Mouse (Mus musculus): ENCODE results near the gene Pid1. TPM values are rescaled to one million over a fixed set of nuclear protein-coding genes. Genes with fewer than 3 reads are reported as not detected.

The Pid1 gene
- total and polyA plus RNA-seq, 2 experiments from 2014 or later, result 48.6 to 57.8 TPM

- 25% methylated on average over 2 of the region's 2 CpGs for WGBS
- TF ChIP-seq CTCF (IDR thresholded peaks at IDR 0.05; ENCODE audit: low read depth), result no peak
- Histone ChIP-seq H3K27ac (ENCODE audit: low read depth, low read length) (no peak overlapping the region), H3K4me2 (ENCODE audit: low read depth) (no peak overlapping the region), H3K27me3 (ENCODE audit: insufficient read depth, low read length) (no peaks in the 10 kb centered on the region), H3K9me3 (ENCODE audit: low read length) (no peaks in the 10 kb centered on the region), H3K4me3 (ENCODE audit: low read depth, low read length) (no peak overlapping the region), H3K4me1 (ENCODE audit: insufficient read depth) (no peaks in the 10 kb centered on the region), H3K36me3 (ENCODE audit: insufficient read depth) (no peaks in the 10 kb centered on the region), H3K9ac (no peak overlapping the region)
- ATAC-seq (peak; percentile 87), DNase-seq (no peak)
Measured at GRCm38 (mm10) chr1:84155585-84155930, 208.4 kb downstream of the Pid1 start.

- H3K4me2 ChIP-seq (ENCODE audit: low read depth), result no peak overlapping the region
- no peaks in the 10 kb centered on the region for H3K36me3 ChIP-seq (ENCODE audit: insufficient read depth)
- H3K9me3 ChIP-seq (ENCODE audit: low read length), result no peaks in the 10 kb centered on the region
- ATAC-seq, result peak; percentile 88
- TF ChIP-seq CTCF (IDR thresholded peaks at IDR 0.05; ENCODE audit: low read depth), result no peak
- H3K27ac ChIP-seq (ENCODE audit: low read depth, low read length), result no peak overlapping the region
- peak; percentile 35 for DNase-seq
- 55% methylated on average over 12 of the region's 12 CpGs for WGBS
- H3K4me3 ChIP-seq (ENCODE audit: low read depth, low read length), result no peak overlapping the region
- no peak overlapping the region for H3K9ac ChIP-seq
- no peaks in the 10 kb centered on the region for H3K4me1 ChIP-seq (ENCODE audit: insufficient read depth)
- H3K27me3 ChIP-seq (ENCODE audit: insufficient read depth, low read length), result no peaks in the 10 kb centered on the region
Measured at GRCm38 (mm10) chr1:84154725-84155584, 209.0 kb downstream of the Pid1 start.

DNA sequence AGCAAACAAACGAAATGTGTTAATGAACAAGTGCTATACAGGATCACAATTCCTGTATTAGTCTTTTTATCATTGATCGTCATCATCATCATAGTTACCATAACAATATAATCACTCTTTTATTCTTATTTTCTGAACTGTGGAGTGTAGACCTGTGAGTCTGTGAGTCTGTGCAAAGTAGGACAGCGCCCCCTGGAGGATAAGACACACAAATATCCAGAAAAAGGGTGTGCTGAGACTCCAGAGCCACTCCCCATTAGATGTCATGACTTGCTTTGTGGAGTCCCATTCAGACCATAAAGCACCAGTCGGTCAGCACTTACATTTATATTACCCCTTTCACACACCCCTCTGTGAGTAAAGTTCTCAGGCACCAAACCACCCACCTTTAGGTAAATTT, 210.0 kb downstream of the Pid1 start:
- no peaks in the 10 kb centered on the region for H3K36me3 ChIP-seq (ENCODE audit: insufficient read depth)
- no peak overlapping the region for H3K4me2 ChIP-seq (ENCODE audit: low read depth)
- ATAC-seq, result peak; percentile 15; the same call in 1 of the 2 replicates
- no peak overlapping the region for H3K4me3 ChIP-seq (ENCODE audit: low read depth, low read length)
- WGBS, result 59% methylated on average over 4 of the region's 4 CpGs
- TF ChIP-seq CTCF (IDR thresholded peaks at IDR 0.05; ENCODE audit: low read depth), result peak; percentile 57
- no peak overlapping the region for H3K9ac ChIP-seq
- no peak overlapping the region for H3K27ac ChIP-seq (ENCODE audit: low read depth, low read length)
- peak; percentile 26 for DNase-seq
- H3K9me3 ChIP-seq (ENCODE audit: low read length), result no peaks in the 10 kb centered on the region
- no peaks in the 10 kb centered on the region for H3K27me3 ChIP-seq (ENCODE audit: insufficient read depth, low read length)
- H3K4me1 ChIP-seq (ENCODE audit: insufficient read depth), result no peaks in the 10 kb centered on the region

GRCm38 (mm10) chr1:84141561-84141960, 222.4 kb downstream of the Pid1 start:
- WGBS, result 56% methylated on average over 1 of the region's 1 CpGs
- no peak for TF ChIP-seq CTCF (IDR thresholded peaks at IDR 0.05; ENCODE audit: low read depth)
- H3K27me3 ChIP-seq (ENCODE audit: insufficient read depth, low read length), result no peaks in the 10 kb centered on the region
- no peak overlapping the region for H3K27ac ChIP-seq (ENCODE audit: low read depth, low read length)
- no peak overlapping the region for H3K4me2 ChIP-seq (ENCODE audit: low read depth)
- H3K4me1 ChIP-seq (ENCODE audit: insufficient read depth), result no peaks in the 10 kb centered on the region
- no peak overlapping the region for H3K4me3 ChIP-seq (ENCODE audit: low read depth, low read length)
- DNase-seq, result no peak
- no peaks in the 10 kb centered on the region for H3K9me3 ChIP-seq (ENCODE audit: low read length)
- ATAC-seq, result no peak
- no peaks in the 10 kb centered on the region for H3K36me3 ChIP-seq (ENCODE audit: insufficient read depth)
- no peak overlapping the region for H3K9ac ChIP-seq

GRCm38 (mm10) chr1:84132451-84132850, 231.5 kb downstream of the Pid1 start:
- Histone ChIP-seq H3K27ac (ENCODE audit: low read depth, low read length) (no peak overlapping the region), H3K9ac (no peak overlapping the region), H3K36me3 (ENCODE audit: insufficient read depth) (no peaks in the 10 kb centered on the region), H3K9me3 (ENCODE audit: low read length) (no peaks in the 10 kb centered on the region), H3K4me3 (ENCODE audit: low read depth, low read length) (no peak overlapping the region), H3K27me3 (ENCODE audit: insufficient read depth, low read length) (no peaks in the 10 kb centered on the region), H3K4me2 (ENCODE audit: low read depth) (no peak overlapping the region), H3K4me1 (ENCODE audit: insufficient read depth) (no peaks in the 10 kb centered on the region)
- WGBS, result 44% methylated on average over 4 of the region's 4 CpGs
- no peak for TF ChIP-seq CTCF (IDR thresholded peaks at IDR 0.05; ENCODE audit: low read depth)
- no peak for DNase-seq
- no peak for ATAC-seq

- ATAC-seq (no peak), DNase-seq (no peak)
- 83% methylated on average over 1 of the region's 1 CpGs for WGBS
- Histone ChIP-seq H3K27ac (ENCODE audit: low read depth, low read length) (no peak overlapping the region), H3K4me3 (ENCODE audit: low read depth, low read length) (no peak overlapping the region), H3K9ac (no peak overlapping the region), H3K4me1 (ENCODE audit: insufficient read depth) (no peaks in the 10 kb centered on the region), H3K36me3 (ENCODE audit: insufficient read depth) (no peaks in the 10 kb centered on the region), H3K9me3 (ENCODE audit: low read length) (no peaks in the 10 kb centered on the region), H3K4me2 (ENCODE audit: low read depth) (no peak overlapping the region), H3K27me3 (ENCODE audit: insufficient read depth, low read length) (no peaks in the 10 kb centered on the region)
- TF ChIP-seq CTCF (IDR thresholded peaks at IDR 0.05; ENCODE audit: low read depth), result no peak
Measured at GRCm38 (mm10) chr1:84131799-84132198, 232.2 kb downstream of the Pid1 start.

DNA sequence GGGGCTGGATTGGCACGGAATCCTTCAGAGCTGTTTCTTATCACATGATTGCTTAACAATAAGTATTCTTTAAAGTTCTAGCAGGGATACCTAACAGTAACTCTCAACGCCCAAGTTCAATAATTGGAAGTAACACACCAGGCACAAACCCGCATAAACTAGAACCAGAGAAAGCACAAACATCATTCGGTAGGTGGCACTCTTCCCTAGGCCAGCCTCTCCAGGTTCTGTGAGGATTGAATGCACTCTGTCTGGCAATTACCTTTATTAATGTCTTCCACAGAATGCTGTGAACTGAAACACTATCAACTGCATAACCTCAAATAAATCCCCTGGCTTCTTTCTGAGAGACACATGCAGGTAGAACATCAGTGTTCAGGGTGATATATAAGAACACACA, 235.5 kb downstream of the Pid1 start:
- ATAC-seq, result peak; percentile 48; the same call in 1 of the 2 replicates
- no peaks in the 10 kb centered on the region for H3K4me1 ChIP-seq (ENCODE audit: insufficient read depth)
- no peaks in the 10 kb centered on the region for H3K9me3 ChIP-seq (ENCODE audit: low read length)
- no peaks in the 10 kb centered on the region for H3K36me3 ChIP-seq (ENCODE audit: insufficient read depth)
- WGBS, result 60% methylated on average over 4 of the region's 4 CpGs
- H3K4me3 ChIP-seq (ENCODE audit: low read depth, low read length), result no peak overlapping the region
- H3K27ac ChIP-seq (ENCODE audit: low read depth, low read length), result no peak overlapping the region
- peak; percentile 60 for DNase-seq
- TF ChIP-seq CTCF (IDR thresholded peaks at IDR 0.05; ENCODE audit: low read depth), result peak; percentile 62
- H3K27me3 ChIP-seq (ENCODE audit: insufficient read depth, low read length), result no peaks in the 10 kb centered on the region
- no peak overlapping the region for H3K4me2 ChIP-seq (ENCODE audit: low read depth)
- no peak overlapping the region for H3K9ac ChIP-seq

All from forebrain, postnatal 0 days (tissue).